Mouse (Mus musculus) spleen, postnatal 14 days (tissue): ENCODE data around the gene Rnf113a2.

Experiments used
- DNase-seq, 2 experiments: peaks; one replicate each; pipeline ENCODE4 v3.0.0; 2021 to 2022; ENCODE audit warnings: low spot score in 2 of 2

Rnf113a2 gene

GRCm38 (mm10) chr12:84416834-84417604 is at the start of gene Rnf113a2:
Gene Rnf113a2 (plus strand): TSS chr12:84417196.
- peak; percentile 74 to 84 for DNase-seq

- DNase-seq: no peak
These were observed 45.3 kb upstream of the Rnf113a2 start for GRCm38 (mm10) chr12:84371647-84372046.

GRCm38 (mm10) chr12:84373831-84374481 is 43.0 kb upstream of the Rnf113a2 start:
- DNase-seq: no peak

GRCm38 (mm10) chr12:84382369-84382768 is 34.6 kb upstream of the Rnf113a2 start:
- DNase-seq: no peak

- no peak for DNase-seq
These were observed 32.3 kb upstream of the Rnf113a2 start for GRCm38 (mm10) chr12:84384644-84385081.

- no peak for DNase-seq
These were observed 31.6 kb upstream of the Rnf113a2 start for GRCm38 (mm10) chr12:84385408-84385807.

- DNase-seq: no peak
These were observed 28.9 kb upstream of the Rnf113a2 start for GRCm38 (mm10) chr12:84388097-84388496.

- no peak for DNase-seq
These were observed 28.1 kb upstream of the Rnf113a2 start for GRCm38 (mm10) chr12:84388774-84389400.

GRCm38 (mm10) chr12:84390336-84390735 is 26.7 kb upstream of the Rnf113a2 start:
- no peak for DNase-seq

- DNase-seq: no peak
These were observed 24.3 kb upstream of the Rnf113a2 start for GRCm38 (mm10) chr12:84392681-84393080.

GRCm38 (mm10) chr12:84393847-84394246 is 23.1 kb upstream of the Rnf113a2 start:
- DNase-seq: no peak

GRCm38 (mm10) chr12:84396947-84397679 is 19.9 kb upstream of the Rnf113a2 start:
- no peak for DNase-seq

- DNase-seq: no peak
These were observed 19.3 kb upstream of the Rnf113a2 start for GRCm38 (mm10) chr12:84397685-84398084.

GRCm38 (mm10) chr12:84398629-84399028 is 18.4 kb upstream of the Rnf113a2 start:
- no peak for DNase-seq

GRCm38 (mm10) chr12:84399135-84399534 is 17.9 kb upstream of the Rnf113a2 start:
- no peak for DNase-seq

GRCm38 (mm10) chr12:84399663-84400062 is 17.3 kb upstream of the Rnf113a2 start:
- no peak for DNase-seq

- no peak for DNase-seq
These were observed 16.9 kb upstream of the Rnf113a2 start for GRCm38 (mm10) chr12:84400068-84400467.

GRCm38 (mm10) chr12:84400653-84401052 is 16.3 kb upstream of the Rnf113a2 start:
- DNase-seq: no peak

- DNase-seq: no peak
These were observed 14.1 kb upstream of the Rnf113a2 start for GRCm38 (mm10) chr12:84402923-84403322.

GRCm38 (mm10) chr12:84404541-84404940 is 12.5 kb upstream of the Rnf113a2 start:
- DNase-seq: no peak

GRCm38 (mm10) chr12:84407259-84407658 is 9.7 kb upstream of the Rnf113a2 start:
- DNase-seq: no peak
